Mouse (Mus musculus) CH12.LX (cell line): Measurements from ENCODE around the gene Creb1. TPM values are rescaled to one million over a fixed set of nuclear protein-coding genes. Genes with fewer than 3 reads are reported as not detected.
A peak's percentile ranks its signal among the peaks of the same experiment; 100 is the strongest.

ENCODE experiments used
- DNase-seq: peaks from one replicate; pipeline ENCODE4 v3.0.0-alpha.2; 2013; ENCODE audit errors: extremely low read depth
- H3K27ac ChIP-seq: 2 replicates; pipeline ENCODE4 v1.5.1; 2012; ENCODE audit warnings: low read depth, mild to moderate bottlenecking, control low read depth, moderate library complexity; ENCODE audit not compliant: insufficient read depth
- H3K27me3 ChIP-seq: replicated peaks from 2 replicates; pipeline ENCODE3; 2012; ENCODE audit warnings: inconsistent platforms
- H3K36me3 ChIP-seq, 2 experiments: replicated peaks in 1 of 2; 2 replicates each; pipeline versions ENCODE3 to v1.6.1; 2012; ENCODE audit warnings: inconsistent platforms in 1 of 2, low read length in 1 of 2, mild to moderate bottlenecking in 1 of 2, mixed read lengths in 1 of 2, moderate library complexity in 1 of 2; ENCODE audit not compliant: control insufficient read depth in 1 of 2, insufficient read depth in 1 of 2
- H3K4me1 ChIP-seq, 2 experiments: 2 replicates each; pipeline ENCODE4 v1.6.1; 2012; ENCODE audit warnings: inconsistent platforms in 1 of 2, moderate library complexity in 1 of 2; ENCODE audit not compliant: insufficient read depth in 2 of 2, control insufficient read depth in 1 of 2
- H3K4me2 ChIP-seq: 2 replicates; pipeline ENCODE4 v1.6.1; 2012; ENCODE audit warnings: low read depth, mild to moderate bottlenecking, control low read depth; ENCODE audit not compliant: poor library complexity, insufficient read depth, severe bottlenecking
- H3K4me3 ChIP-seq, 3 experiments: fragments of 150-350 bp in 1 of 3; sonication (generic) in 1 of 3; replicated peaks in 1 of 3; 2 replicates each; pipeline versions ENCODE3 to v1.5.1; 2011 to 2012; ENCODE audit warnings: low read depth in 2 of 3, low read length in 2 of 3, mild to moderate bottlenecking in 2 of 3, moderate library complexity in 2 of 3, control low read depth in 1 of 3, improper control_type of control experiment in 1 of 3, inconsistent platforms in 1 of 3, mixed read lengths in 1 of 3; ENCODE audit not compliant: poor library complexity in 1 of 3
- H3K79me2 ChIP-seq: replicated peaks from 2 replicates; pipeline ENCODE4 v1.6.1; 2012; ENCODE audit warnings: mild to moderate bottlenecking, moderate library complexity; ENCODE audit not compliant: control insufficient read depth, poor library complexity, insufficient read depth, severe bottlenecking; ENCODE audit errors: extremely low read depth
- H3K9ac ChIP-seq: 2 replicates; pipeline ENCODE4 v1.6.1; 2012; ENCODE audit warnings: low read depth, mild to moderate bottlenecking, control low read depth, moderate library complexity; ENCODE audit not compliant: insufficient read depth
- H3K9me3 ChIP-seq: replicated peaks from 2 replicates; pipeline ENCODE3; 2012; ENCODE audit warnings: low read length, inconsistent platforms, mixed read lengths
- CTCF ChIP-seq, 2 experiments: IDR thresholded peaks in 1 of 2; conservative IDR thresholded peaks in 1 of 2; 2 replicates each; pipeline ENCODE4 v1.5.1; 2011 to 2012; ENCODE audit warnings: low read depth in 2 of 2, low read length in 2 of 2, improper control_type of control experiment in 1 of 2, inconsistent platforms in 1 of 2, mild to moderate bottlenecking in 1 of 2, moderate library complexity in 1 of 2
- E2F4 ChIP-seq: IDR thresholded peaks from 2 replicates; pipeline ENCODE4 v1.6.1; 2011; ENCODE audit warnings: low read depth, low read length, improper control_type of control experiment; ENCODE audit not compliant: insufficient replicate concordance
- ELF1 ChIP-seq: IDR thresholded peaks from 2 replicates; pipeline ENCODE4 v1.6.1; 2014; ENCODE audit warnings: low read depth, mild to moderate bottlenecking, inconsistent platforms, low read length, improper control_type of control experiment
- EP300 ChIP-seq: IDR thresholded peaks from 2 replicates; pipeline ENCODE4 v1.6.1; 2011; ENCODE audit warnings: low read length, improper control_type of control experiment
- JUND ChIP-seq: conservative IDR thresholded peaks from 2 replicates; pipeline ENCODE4 v1.6.1; 2011; ENCODE audit warnings: low read depth, low read length, improper control_type of control experiment
- MAX ChIP-seq: IDR thresholded peaks from 2 replicates; pipeline ENCODE4 v1.6.1; 2011; ENCODE audit warnings: low read length, improper control_type of control experiment
- MAZ ChIP-seq: IDR thresholded peaks from 2 replicates; pipeline ENCODE4 v1.6.1; 2012; ENCODE audit warnings: low read depth, mild to moderate bottlenecking, inconsistent platforms, low read length, improper control_type of control experiment, moderate library complexity
- MEF2A ChIP-seq: IDR thresholded peaks from 2 replicates; pipeline ENCODE4 v1.6.1; 2014; ENCODE audit warnings: low read depth, mild to moderate bottlenecking, inconsistent platforms, low read length, improper control_type of control experiment, borderline replicate concordance
- MXI1 ChIP-seq: IDR thresholded peaks from 2 replicates; pipeline ENCODE4 v1.6.1; 2011; ENCODE audit warnings: mild to moderate bottlenecking, low read depth, low read length, improper control_type of control experiment
- NELFE ChIP-seq: IDR thresholded peaks from 2 replicates; pipeline ENCODE4 v1.6.1; 2011; ENCODE audit warnings: low read depth, low read length, improper control_type of control experiment
- RAD21 ChIP-seq: IDR thresholded peaks from 2 replicates; pipeline ENCODE4 v1.6.1; 2011; ENCODE audit warnings: low read depth, mild to moderate bottlenecking, low read length, improper control_type of control experiment, moderate library complexity
- RCOR1 ChIP-seq: conservative IDR thresholded peaks from 2 replicates; pipeline ENCODE4 v1.6.1; 2012; ENCODE audit warnings: low read depth, mild to moderate bottlenecking, inconsistent platforms, low read length, improper control_type of control experiment
- TBP ChIP-seq: conservative IDR thresholded peaks from 2 replicates; pipeline ENCODE4 v1.6.1; 2011; ENCODE audit warnings: low read depth, low read length, improper control_type of control experiment
- TCF12 ChIP-seq: IDR thresholded peaks from 2 replicates; pipeline ENCODE4 v1.6.1; 2014; ENCODE audit warnings: low read depth, mild to moderate bottlenecking, inconsistent platforms, low read length, improper control_type of control experiment
- USF1 ChIP-seq: IDR thresholded peaks from 2 replicates; pipeline ENCODE4 v1.6.1; 2014; ENCODE audit warnings: low read depth, mild to moderate bottlenecking, inconsistent platforms, low read length, improper control_type of control experiment
- USF2 ChIP-seq: conservative IDR thresholded peaks from 2 replicates; pipeline ENCODE4 v1.6.1; 2011; ENCODE audit warnings: low read depth, low read length, improper control_type of control experiment
- ZC3H11A ChIP-seq: IDR thresholded peaks from 2 replicates; pipeline ENCODE4 v1.6.1; 2012; ENCODE audit warnings: low read depth, mild to moderate bottlenecking, inconsistent platforms, low read length, improper control_type of control experiment
- ZNF384 ChIP-seq: IDR thresholded peaks from 2 replicates; pipeline ENCODE4 v1.6.1; 2012; ENCODE audit warnings: low read depth, low read length, improper control_type of control experiment, inconsistent platforms
- dilution Hi-C: fragments of 300-500 bp; cut with MboI; formaldehyde crosslinking; loops from 2 replicates; pipeline ENCODE4 v1.14.3; 2020; ENCODE audit warnings: low sequenced_read_pairs; ENCODE audit not compliant: extremely low pct_unique_long_range_greater_than_20kb, extremely low pct_ligation_motif_present
- in situ Hi-C: fragments of 300-500 bp; cut with MboI; formaldehyde crosslinking; loops from 3 replicates; pipeline ENCODE4 v1.14.3; 2019; ENCODE audit warnings: low sequenced_read_pairs, low pct_ligation_motif_present, low pct_unique_long_range_greater_than_20kb, mixed read lengths
- polyA plus RNA-seq: library from polyadenylated mRNA; unstranded; fragments of >175 nt; gene quantifications from 2 replicates; pipeline ENCODE4 v1.2.1, GENCODE M21; 2012; ENCODE audit warnings: low read depth; ENCODE audit not compliant: insufficient read length
- total RNA-seq, 2 experiments: library from RNA; depleted of rRNA; stranded (reverse); fragments of 300-350 nt in 1 of 2; fragments of >200 nt in 1 of 2; gene quantifications; 2 replicates each; pipeline ENCODE4 v1.2.3; 2012 to 2014

Creb1 gene
- total and polyA plus RNA-seq, 3 experiments: 21.0 to 42.8 (median 24.2) TPM

DNA sequence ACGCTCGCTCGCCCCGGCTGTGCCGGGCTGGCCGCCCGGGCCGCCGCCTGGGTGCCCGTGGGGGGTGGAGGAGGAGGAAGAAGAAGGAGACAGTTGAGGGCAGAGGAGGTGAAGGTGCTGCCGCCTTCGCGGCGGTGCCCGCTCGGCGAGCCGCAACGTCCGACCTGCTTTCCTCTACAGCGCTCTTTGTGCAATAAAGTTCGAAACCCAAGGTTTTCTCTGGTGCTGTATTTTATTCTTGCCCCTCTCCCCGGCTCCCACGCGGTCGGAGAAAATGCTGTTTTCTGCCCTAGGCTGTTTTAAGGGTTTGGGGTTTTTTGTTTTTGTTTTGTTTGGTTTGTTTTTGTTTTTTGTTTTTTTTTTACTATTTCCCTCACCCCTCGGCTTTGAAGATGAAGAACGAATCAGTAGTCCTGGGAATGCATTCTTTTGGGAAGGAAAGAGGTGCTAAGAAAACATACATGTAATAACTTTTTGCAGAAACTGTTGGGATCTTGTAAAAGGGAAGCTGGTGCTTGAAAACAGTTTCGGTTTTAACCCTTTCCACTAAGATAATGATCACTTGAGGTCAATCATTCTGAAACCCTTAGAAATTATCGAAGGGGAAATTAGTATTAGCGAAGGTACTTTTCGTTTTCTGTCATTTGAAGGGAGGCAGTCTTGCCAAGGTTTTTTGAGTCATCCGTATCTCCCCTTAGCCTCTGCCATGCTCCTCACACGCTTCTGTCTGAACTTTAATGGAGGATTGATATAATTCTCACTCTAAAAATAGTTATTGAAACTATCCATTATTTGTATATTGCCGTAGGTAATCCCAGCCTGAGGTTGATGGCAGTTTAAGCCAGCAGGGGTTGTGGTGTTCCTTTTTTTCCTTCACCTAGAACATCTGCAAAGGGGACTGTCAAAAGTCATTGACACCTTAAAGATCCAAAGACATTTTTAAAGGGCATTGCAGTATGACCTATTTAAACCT lies 1.3 kb downstream of the Creb1 start (continued):
- TF ChIP-seq CTCF (conservative IDR thresholded peaks at IDR 0.05 in 1 of 2, IDR thresholded peaks at IDR 0.05 in 1 of 2; ENCODE audit: low read depth in 2 of 2, low read length in 2 of 2): peak in 1 of 2 experiments; percentile 6; a peak in 1 of 4 replicates
- TF ChIP-seq RAD21: no peak; the same call in none of the 2 replicates
- peak; percentile 80 for TF ChIP-seq EP300
- no peak for TF ChIP-seq NELFE
- TF ChIP-seq USF1: no peak
- peak; percentile 85 for TF ChIP-seq MXI1
- peak; percentile 61; the same call in 1 of the 2 replicates for TF ChIP-seq JUND
- peak; percentile 51; the same call in 1 of the 2 replicates for TF ChIP-seq MAX
- TF ChIP-seq E2F4: 0 out of 2 replicates have a peak, but pooled peaks have one; percentile 36
- peak; percentile 29; the same call in 1 of the 2 replicates for TF ChIP-seq TBP
- peak; percentile 21; the same call in 1 of the 2 replicates for TF ChIP-seq RCOR1

DNA sequence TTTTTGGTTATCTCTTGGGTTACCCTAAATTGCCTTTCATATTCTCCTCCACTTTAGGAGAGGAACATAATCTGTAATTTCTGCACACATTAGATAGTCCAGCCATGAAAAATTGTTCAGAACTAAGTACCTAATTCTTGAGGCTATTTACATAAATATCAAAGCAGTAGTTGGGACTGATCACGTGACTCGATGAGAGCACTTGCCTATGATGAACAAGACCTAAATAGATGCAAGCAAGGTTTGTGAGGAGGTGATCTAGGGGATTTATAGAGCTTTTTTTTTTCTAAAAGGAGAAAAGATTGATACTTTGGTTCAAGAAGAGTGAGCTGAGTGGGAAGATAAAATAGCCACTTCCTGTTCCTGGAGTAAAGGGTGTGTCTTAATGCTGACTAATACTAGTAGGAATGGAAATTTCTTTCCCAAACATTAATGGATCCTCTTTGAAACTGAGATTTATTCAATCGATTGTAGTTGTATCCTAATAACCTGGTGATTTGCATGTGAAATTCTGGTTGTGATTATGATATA lies 6.5 kb downstream of the Creb1 start:
- Histone ChIP-seq H3K27me3 (no peaks in the 10 kb centered on the region), H3K79me2 (peaks cover 46% of the 10 kb centered on the region), H3K4me3 (no peak overlapping the region), H3K36me3 (peaks cover 0 to 8% of the 10 kb centered on the region in 2 experiments), H3K9me3 (no peaks in the 10 kb centered on the region), H3K4me2 (no peak overlapping the region), H3K4me1 (peaks cover 0 to 60% of the 10 kb centered on the region in 2 experiments; a peak in 2 of 4 replicates), H3K9ac (no peak overlapping the region)
- dilution Hi-C loops (no loop called here), in situ Hi-C loops (no loop called here)
- TF ChIP-seq ELF1 (peak; percentile 41; the same call in 1 of the 2 replicates), TCF12 (no peak)
- TF ChIP-seq, all 38 proteins: peak for 1
- no peak for DNase-seq
- H3K27ac ChIP-seq: no peak overlapping the region

- Histone ChIP-seq H3K9me3 (no peaks in the 10 kb centered on the region), H3K9ac (no peak overlapping the region), H3K36me3 (peaks cover 0 to 9% of the 10 kb centered on the region in 2 experiments), H3K4me3 (no peak overlapping the region), H3K27me3 (no peaks in the 10 kb centered on the region)
- dilution Hi-C loops (no loop called here), in situ Hi-C loops (no loop called here)
- no peak for TF ChIP-seq MAZ
- peak; percentile 57; the same call in 1 of the 2 replicates for TF ChIP-seq USF2
- TF ChIP-seq RAD21: peak; percentile 28
- no peak for TF ChIP-seq MEF2A
- TF ChIP-seq USF1: peak; percentile 67
- TF ChIP-seq ZC3H11A: no peak
- TF ChIP-seq CTCF (conservative IDR thresholded peaks at IDR 0.05 in 1 of 2, IDR thresholded peaks at IDR 0.05 in 1 of 2; ENCODE audit: low read depth in 2 of 2, low read length in 2 of 2): peak in 1 of 2 experiments; percentile 41; a peak in 2 of 4 replicates
- TF ChIP-seq ZNF384: peak; percentile 49; the same call in 1 of the 2 replicates
- TF ChIP-seq MAX: peak; percentile 76
- no peak for TF ChIP-seq ELF1
- TF ChIP-seq, all 38 proteins: peak for 6
- peak; percentile 33 for DNase-seq
- no peak overlapping the region for H3K4me2 ChIP-seq
- H3K79me2 ChIP-seq: peaks cover 25% of the 10 kb centered on the region
- H3K4me1 ChIP-seq: peaks cover 6 to 48% of the 10 kb centered on the region in 2 experiments
- H3K27ac ChIP-seq: no peak overlapping the region
Observed at GRCm38 (mm10) chr1:64543750-64544149, 11.3 kb downstream of the Creb1 start.
